Mouse (Mus musculus): ENCODE measurements around the gene Col4a4. TPM values are rescaled to one million over a fixed set of nuclear protein-coding genes. Genes with fewer than 3 reads are reported as not detected.

Gene Col4a4
- total RNA-seq, 2 experiments from 2014 or later, result 9.6 to 10.5 TPM

DNA sequence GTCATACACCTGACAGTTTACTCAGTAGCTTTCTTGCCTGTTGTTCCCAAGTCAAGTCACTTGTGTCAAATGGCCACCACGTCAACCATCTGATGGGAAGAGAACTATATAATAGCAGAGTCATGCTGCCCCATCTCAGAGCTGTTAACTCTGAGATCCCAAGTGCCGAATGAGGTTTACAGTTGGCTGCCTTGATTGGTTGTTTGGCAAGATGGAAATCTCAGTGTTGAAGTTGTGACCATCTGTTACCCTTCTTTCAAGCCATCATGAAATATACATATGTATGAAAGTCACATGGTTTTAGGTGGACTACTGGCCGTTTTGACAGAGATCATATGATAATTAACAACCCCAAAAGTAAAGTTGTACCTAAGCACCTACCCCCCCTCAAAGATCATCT, 149.4 kb downstream of the Col4a4 start:
- intact Hi-C loops (cut with DNase I), result loop anchor here (10.0 kb wide), 1 partner anchor 752 kb away; no protein-coding TSS in a partner anchor
- no peak for DNase-seq (ENCODE audit: low spot score)

- intact Hi-C loops (cut with DNase I), result loop anchor here (5.0 to 10.0 kb wide), 4 partner anchors 116 to 1116 kb away; partner anchors contain the start of genes Irs1 and Rhbdd1
- DNase-seq (ENCODE audit: low spot score), result no peak
These were observed 153.0 kb downstream of the Col4a4 start for GRCm38 (mm10) chr1:82433649-82434005.

- no peak for DNase-seq (ENCODE audit: low spot score)
- intact Hi-C loops (cut with DNase I), result loop anchor here (1.0 to 10.0 kb wide), 5 partner anchors 43 to 1116 kb away; partner anchors contain the start of genes Irs1 and Rhbdd1
These were observed 153.6 kb downstream of the Col4a4 start for GRCm38 (mm10) chr1:82432919-82433648.

- DNase-seq (ENCODE audit: low spot score), result no peak
- intact Hi-C loops (cut with DNase I), result no loop called here
These were observed 157.6 kb downstream of the Col4a4 start for GRCm38 (mm10) chr1:82429061-82429460.

- intact Hi-C loops (cut with DNase I), result no loop called here
- DNase-seq (ENCODE audit: low spot score), result no peak
These were observed 158.9 kb downstream of the Col4a4 start for GRCm38 (mm10) chr1:82427729-82428128.

DNA sequence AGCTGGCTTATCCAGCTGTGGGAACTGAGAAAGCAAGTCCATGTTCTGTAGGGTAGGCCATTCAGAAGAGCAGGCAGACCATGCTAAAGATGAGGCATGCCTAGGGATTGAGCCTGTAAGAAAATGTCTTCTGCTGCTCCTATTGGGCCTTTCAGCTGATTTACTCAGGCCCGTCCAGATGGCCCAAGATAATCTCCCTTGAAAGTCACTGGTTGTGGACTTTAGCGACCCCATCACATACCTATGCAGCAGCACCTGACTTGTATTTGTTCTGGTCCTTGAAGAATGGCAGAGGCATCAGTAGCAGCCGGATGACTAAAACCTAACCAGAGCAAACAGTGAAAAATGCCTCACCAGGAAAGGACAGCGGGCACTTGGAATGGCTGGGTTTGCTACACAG, 171.0 kb downstream of the Col4a4 start:
- DNase-seq (ENCODE audit: low spot score), result no peak
- intact Hi-C loops (cut with DNase I), result no loop called here

- no peak for DNase-seq (ENCODE audit: low spot score)
- intact Hi-C loops (cut with DNase I), result no loop called here
These were observed 172.1 kb downstream of the Col4a4 start for GRCm38 (mm10) chr1:82414434-82415045.

DNA sequence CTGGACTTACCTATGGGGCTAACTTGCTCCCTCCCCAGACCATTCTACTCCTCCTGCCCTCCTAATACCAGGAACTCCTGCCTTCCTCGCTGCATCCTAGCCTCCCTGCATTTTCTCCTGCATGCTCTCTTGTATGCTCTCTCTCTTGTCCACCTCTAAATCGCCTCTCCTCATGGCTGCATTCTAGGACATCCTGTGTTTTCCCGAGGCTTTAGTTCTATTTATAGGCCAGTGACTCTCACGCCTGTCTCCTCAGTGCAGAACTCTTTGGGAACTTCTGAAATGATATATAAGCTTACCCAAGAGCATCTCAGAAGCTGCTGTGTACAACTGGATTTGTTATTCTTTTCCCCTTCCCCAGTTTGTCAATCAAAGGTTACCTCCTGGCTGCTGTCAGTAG, 174.6 kb downstream of the Col4a4 start:
- intact Hi-C loops (cut with DNase I), result no loop called here
- no peak for DNase-seq (ENCODE audit: low spot score)

DNA sequence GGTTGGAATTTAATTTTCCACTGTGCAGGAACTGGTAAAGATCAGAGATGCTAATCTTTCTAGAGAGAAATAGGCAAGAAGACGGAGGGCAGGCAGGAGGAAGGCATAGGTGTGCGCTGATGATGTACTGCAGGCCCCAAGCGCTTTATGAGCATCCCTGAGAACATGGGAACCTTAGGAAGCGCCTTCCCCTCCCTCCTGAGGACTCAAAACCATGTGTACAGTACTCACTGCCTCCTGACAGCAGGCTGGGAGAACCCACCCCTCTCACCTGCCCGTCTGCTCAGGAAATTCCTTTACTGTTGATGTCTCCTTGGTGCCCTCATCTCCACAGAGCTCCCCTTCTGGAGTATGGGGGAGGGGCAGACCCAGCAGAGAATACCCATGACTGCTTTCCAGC, 175.1 kb downstream of the Col4a4 start:
- intact Hi-C loops (cut with DNase I), result no loop called here
- DNase-seq (ENCODE audit: low spot score), result no peak

DNA sequence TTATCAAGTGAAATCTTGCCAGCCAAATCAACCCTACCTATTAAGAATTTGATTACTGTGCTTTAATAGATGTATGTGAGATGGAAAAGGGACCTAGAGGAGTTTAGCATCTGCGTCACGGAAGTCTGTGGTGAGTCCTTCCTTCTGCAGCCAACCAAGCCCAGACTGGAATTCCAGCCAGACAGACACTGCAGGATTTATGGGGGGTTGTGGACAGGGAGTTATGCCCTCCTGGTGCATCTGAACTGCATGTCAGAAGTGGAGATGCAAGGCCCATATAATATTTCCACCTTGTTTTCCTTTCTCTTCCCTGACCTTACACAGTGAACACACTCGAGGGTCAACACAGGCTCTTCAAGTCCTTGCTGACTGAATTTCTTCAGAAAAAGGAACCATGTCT, 176.1 kb downstream of the Col4a4 start:
- no peak for DNase-seq (ENCODE audit: low spot score)
- intact Hi-C loops (cut with DNase I), result no loop called here

- intact Hi-C loops (cut with DNase I), result no loop called here
- no peak for DNase-seq (ENCODE audit: low spot score)
These were observed 177.4 kb downstream of the Col4a4 start for GRCm38 (mm10) chr1:82409271-82409670.

GRCm38 (mm10) chr1:82407786-82408185, 178.9 kb downstream of the Col4a4 start:
- DNase-seq (ENCODE audit: low spot score), result no peak
- intact Hi-C loops (cut with DNase I), result no loop called here

Other genes starting within 250 kb of the Col4a4 start
- gene Col4a3, start 72 bp upstream of the Col4a4 start, total RNA-seq (2021), result 1 to 10 TPM; 3.3 to 3.7 TPM
- 100 to 1,000 TPM; 178 to 193 TPM for gene Mff, start 138.0 kb upstream of the Col4a4 start, total RNA-seq (2021)
- not detected for gene Tm4sf20, start 181.6 kb upstream of the Col4a4 start, total RNA-seq (2021)
- not detected for gene Gm47791, start 184.4 kb upstream of the Col4a4 start, total RNA-seq (2021)

Data from heart, postnatal 25 days (tissue).